Mouse (Mus musculus) heart, embryonic 14.5 days (tissue): ENCODE measurements around the gene Mypop. TPM values are rescaled to one million over a fixed set of nuclear protein-coding genes. Genes with fewer than 3 reads are reported as not detected.

Source experiments
- ATAC-seq: fragments of 200-750 bp; cut with Nextera tagmentation; 2 replicates; pipeline ENCODE4 v1.8.0; 2017; ENCODE audit warnings: low read depth, moderate TSS enrichment; ENCODE audit not compliant: insufficient number of reproducible peaks, insufficient read depth, low FRiP score
- H3K27ac ChIP-seq, 2 experiments: fragments of 200-500 bp in 1 of 2; fragments of 300-500 bp in 1 of 2; sonication (generic) in 1 of 2; replicated peaks in 1 of 2; 2 replicates each; pipeline ENCODE4 v1.5.1; 2012 to 2014; ENCODE audit warnings: low read depth in 2 of 2, low read length in 2 of 2, control low read depth in 1 of 2, mild to moderate bottlenecking in 1 of 2, mixed read lengths in 1 of 2; ENCODE audit not compliant: control insufficient read depth in 1 of 2, insufficient read depth in 1 of 2
- H3K27me3 ChIP-seq: fragments of 300-500 bp; sonication (generic); 2 replicates; pipeline ENCODE4 v1.6.1; 2014; ENCODE audit warnings: mild to moderate bottlenecking, low read length, control low read depth; ENCODE audit not compliant: control insufficient read depth, insufficient read depth
- H3K36me3 ChIP-seq: fragments of 300-500 bp; sonication (generic); 2 replicates; pipeline ENCODE4 v1.6.1; 2014; ENCODE audit warnings: mild to moderate bottlenecking, control low read depth, low read length, mixed read lengths; ENCODE audit not compliant: control insufficient read depth, insufficient read depth
- H3K4me1 ChIP-seq, 2 experiments: fragments of 200-500 bp in 1 of 2; fragments of 300-500 bp in 1 of 2; sonication (generic) in 1 of 2; 2 replicates each; pipeline ENCODE4 v1.6.1; 2012 to 2014; ENCODE audit warnings: low read length in 2 of 2, control low read depth in 1 of 2, mixed read lengths in 1 of 2; ENCODE audit not compliant: control insufficient read depth in 2 of 2, insufficient read depth in 2 of 2
- H3K4me2 ChIP-seq: fragments of 300-500 bp; sonication (generic); 2 replicates; pipeline ENCODE4 v1.6.1; 2014; ENCODE audit warnings: mild to moderate bottlenecking, low read length
- H3K4me3 ChIP-seq, 2 experiments: fragments of 200-500 bp in 1 of 2; fragments of 300-500 bp in 1 of 2; sonication (generic) in 1 of 2; 2 replicates each; pipeline ENCODE4 v1.5.1; 2012 to 2014; ENCODE audit warnings: low read length in 2 of 2, mild to moderate bottlenecking in 2 of 2, control low read depth in 1 of 2, low read depth in 1 of 2, moderate library complexity in 1 of 2; ENCODE audit not compliant: control insufficient read depth in 1 of 2, insufficient read depth in 1 of 2
- H3K9ac ChIP-seq: fragments of 300-500 bp; sonication (generic); 2 replicates; pipeline ENCODE4 v1.6.1; 2014; ENCODE audit warnings: mild to moderate bottlenecking, low read length
- H3K9me3 ChIP-seq: fragments of 300-500 bp; sonication (generic); 2 replicates; pipeline ENCODE4 v1.6.1; 2016; ENCODE audit warnings: low read length, control low read depth; ENCODE audit not compliant: control insufficient read depth
- WGBS: fragments of 180-500 bp; shearing (Covaris S2); extraction: QIAGEN DNeasy Blood & Tissue Kit; methylation state at CpG from one replicate; pipeline ENCODE4 v1.1.7; 2014; 5-methylcytosine and 5-hydroxymethylcytosine counted together
- polyA plus RNA-seq: library from polyadenylated mRNA; unstranded; fragments of >200 nt; fragmentation: Nextera tagmentation; extraction: Ambion mirVana; gene quantifications from 2 replicates; pipeline ENCODE4 v1.2.1, GENCODE M21; 2014

The Mypop gene
- polyA plus RNA-seq, 1 experiment from 2014 or later, result 1.6 TPM

GRCm38 (mm10) chr7:18957569-18958383, 33.3 kb upstream of the Mypop start:
- WGBS, result under 1% methylated on average over 98 of the region's 107 CpGs
- H3K9ac ChIP-seq, result peak overlapping the region; percentile 75
- ATAC-seq, result peak; percentile 71
- peak overlapping the region; percentile 55 to 69 for H3K4me3 ChIP-seq
- H3K9me3 ChIP-seq, result no peaks in the 10 kb centered on the region
- peak overlapping the region in 1 of 2 experiments; percentile 50; a peak in 1 of 4 replicates for H3K27ac ChIP-seq
- H3K36me3 ChIP-seq, result no peaks in the 10 kb centered on the region
- peaks cover 0 to 9% of the 10 kb centered on the region in 2 experiments; a peak in 3 of 4 replicates for H3K4me1 ChIP-seq
- H3K27me3 ChIP-seq, result peaks cover 60% of the 10 kb centered on the region
- H3K4me2 ChIP-seq, result peak overlapping the region; percentile 99

- peaks cover 0 to 11% of the 10 kb centered on the region in 2 experiments; a peak in 3 of 4 replicates for H3K4me1 ChIP-seq
- 2% methylated on average over 19 of the region's 21 CpGs for WGBS
- H3K27ac ChIP-seq, result peak overlapping the region in 1 of 2 experiments; percentile 50; a peak in 1 of 4 replicates
- no peaks in the 10 kb centered on the region for H3K9me3 ChIP-seq
- peak overlapping the region; percentile 99 for H3K4me2 ChIP-seq
- H3K9ac ChIP-seq, result peak overlapping the region; percentile 75
- peaks cover 66% of the 10 kb centered on the region for H3K27me3 ChIP-seq
- no peaks in the 10 kb centered on the region for H3K36me3 ChIP-seq
- H3K4me3 ChIP-seq, result peak overlapping the region; percentile 55 to 69
- ATAC-seq, result no peak
Observed at GRCm38 (mm10) chr7:18958384-18958766, 32.7 kb upstream of the Mypop start.

GRCm38 (mm10) chr7:18959446-18959845, 31.6 kb upstream of the Mypop start:
- H3K4me3 ChIP-seq, result 0 out of 4 replicates have a peak overlapping the region, but pooled peaks of 1 of the 2 experiments have one; percentile 4
- H3K9me3 ChIP-seq, result no peaks in the 10 kb centered on the region
- H3K27me3 ChIP-seq, result peaks cover 75% of the 10 kb centered on the region
- H3K36me3 ChIP-seq, result no peaks in the 10 kb centered on the region
- H3K4me2 ChIP-seq, result peak overlapping the region; percentile 99; the same call in 1 of the 2 replicates
- WGBS, result 46% methylated on average over 8 of the region's 8 CpGs
- peak overlapping the region; percentile 50 to 69 for H3K27ac ChIP-seq
- H3K4me1 ChIP-seq, result peaks cover 0 to 13% of the 10 kb centered on the region in 2 experiments; a peak in 3 of 4 replicates
- ATAC-seq, result peak; percentile 57; the same call in 1 of the 2 replicates
- no peak overlapping the region for H3K9ac ChIP-seq

GRCm38 (mm10) chr7:18962171-18962792, 28.8 kb upstream of the Mypop start:
- H3K9me3 ChIP-seq, result no peaks in the 10 kb centered on the region
- H3K27ac ChIP-seq, result no peak overlapping the region
- H3K4me2 ChIP-seq, result peak overlapping the region; percentile 48
- ATAC-seq, result no peak
- H3K9ac ChIP-seq, result no peak overlapping the region
- H3K36me3 ChIP-seq, result no peaks in the 10 kb centered on the region
- H3K27me3 ChIP-seq, result peaks cover 82% of the 10 kb centered on the region
- H3K4me3 ChIP-seq, result peak overlapping the region in 1 of 2 experiments; percentile 24; a peak in 2 of 4 replicates
- peaks cover 0 to 13% of the 10 kb centered on the region in 2 experiments; a peak in 3 of 4 replicates for H3K4me1 ChIP-seq
- 3% methylated on average over 17 of the region's 17 CpGs for WGBS

- Histone ChIP-seq H3K27me3 (peaks cover 79% of the 10 kb centered on the region), H3K9me3 (no peaks in the 10 kb centered on the region), H3K4me1 (peaks cover 0 to 13% of the 10 kb centered on the region in 2 experiments; a peak in 3 of 4 replicates), H3K4me2 (peak overlapping the region; percentile 48), H3K27ac (no peak overlapping the region), H3K9ac (no peak overlapping the region), H3K36me3 (no peaks in the 10 kb centered on the region), H3K4me3 (peak overlapping the region in 1 of 2 experiments; percentile 24; a peak in 2 of 4 replicates)
- no peak for ATAC-seq
- 2% methylated on average over 20 of the region's 20 CpGs for WGBS
Observed at GRCm38 (mm10) chr7:18962795-18963194, 28.2 kb upstream of the Mypop start.

- Histone ChIP-seq H3K4me1 (peaks cover 0 to 12% of the 10 kb centered on the region in 2 experiments; a peak in 3 of 4 replicates), H3K36me3 (no peaks in the 10 kb centered on the region), H3K4me2 (no peak overlapping the region), H3K27ac (no peak overlapping the region), H3K4me3 (no peak overlapping the region; a peak in 1 of 4 replicates), H3K27me3 (peaks cover 75% of the 10 kb centered on the region), H3K9ac (no peak overlapping the region), H3K9me3 (no peaks in the 10 kb centered on the region)
- WGBS, result 1% methylated on average over 19 of the region's 19 CpGs
- no peak for ATAC-seq
Observed at GRCm38 (mm10) chr7:18963294-18963843, 27.7 kb upstream of the Mypop start.

GRCm38 (mm10) chr7:18965312-18965711, 25.7 kb upstream of the Mypop start:
- Histone ChIP-seq H3K4me3 (no peak overlapping the region), H3K4me2 (no peak overlapping the region), H3K9ac (no peak overlapping the region), H3K9me3 (no peaks in the 10 kb centered on the region), H3K36me3 (no peaks in the 10 kb centered on the region), H3K4me1 (peaks cover 0 to 8% of the 10 kb centered on the region in 2 experiments; a peak in 3 of 4 replicates), H3K27me3 (peaks cover 58% of the 10 kb centered on the region), H3K27ac (no peak overlapping the region)
- no peak for ATAC-seq
- whole genome bisulfite sequencing, result 67% methylated on average over 5 of the region's 5 CpGs
